Mouse (Mus musculus) CD4-positive naive resting alpha-beta T cell, adult 76 days (primary cell): ENCODE data around the gene Gm11060. TPM values are rescaled to one million over a fixed set of nuclear protein-coding genes. Genes with fewer than 3 reads are reported as not detected.

ENCODE experiments used
- total RNA-seq: library from RNA; stranded (reverse); gene quantifications from one replicate; pipeline ENCODE4 v1.2.4, GENCODE M21; 2023

Gene Gm11060
- not detected for total RNA-seq

DNA sequence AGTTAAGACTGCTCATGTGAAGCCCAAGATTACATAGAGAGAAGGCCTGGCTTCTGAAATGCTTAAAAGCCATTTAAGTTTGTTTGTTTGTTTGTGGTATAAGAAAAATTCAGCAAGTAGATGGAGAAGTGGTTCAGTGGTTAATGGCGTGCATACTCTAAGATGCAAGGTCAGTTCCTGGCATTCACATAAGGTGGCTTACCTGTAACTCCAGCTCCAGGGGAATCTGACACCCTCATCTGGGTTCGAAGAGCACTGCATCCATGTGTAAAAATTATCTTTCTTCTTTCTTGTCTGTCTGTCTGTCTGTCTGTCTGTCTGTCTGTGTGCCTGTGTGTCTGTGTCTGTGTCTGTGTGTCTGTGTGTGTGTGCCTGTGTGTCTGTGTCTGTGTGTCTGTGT, at the start of gene Gm11060:
TSS of gene Gm11060 (plus strand) at position 301 of the 400 bp plus-strand sequence.

DNA sequence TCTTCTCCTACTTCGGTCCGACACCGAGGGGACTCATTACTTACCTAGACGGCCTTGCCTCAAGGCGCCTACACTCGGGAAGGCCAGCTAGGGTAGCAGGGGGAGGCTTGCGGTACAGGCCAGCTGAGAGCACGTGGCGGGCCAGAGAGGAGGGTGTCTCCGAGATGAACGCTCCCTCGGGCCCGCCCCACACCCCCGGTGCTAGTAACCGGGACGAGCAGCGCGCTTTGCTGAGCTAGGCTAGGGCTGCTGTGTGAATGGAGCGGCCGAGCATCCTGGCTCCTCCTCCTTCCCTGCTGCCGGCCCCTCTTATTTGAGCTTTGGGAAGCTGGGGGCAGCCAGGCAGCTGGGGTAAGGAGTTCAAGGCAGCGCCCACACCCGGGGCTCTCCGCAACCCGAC, 34.5 kb downstream of the Gm11060 start, which contains the start of gene Wt1:
TSS of gene Wt1 (plus strand) at position 251 of the 400 bp plus-strand sequence.

Other genes starting within 250 kb of the Gm11060 start
- gene Prrg4, start 242.1 kb upstream of the Gm11060 start, total RNA-seq, result 2.8 TPM
- not detected for gene Ccdc73, start 224.2 kb upstream of the Gm11060 start, total RNA-seq
- gene Eif3m, start 74.9 kb upstream of the Gm11060 start, total RNA-seq, result 153 TPM
- 0.26 TPM for gene Wt1, start 34.5 kb downstream of the Gm11060 start, total RNA-seq
- gene Them7, start 132.3 kb downstream of the Gm11060 start, total RNA-seq, result not detected